Mouse (Mus musculus): Measurements from ENCODE around the gene Sfxn3.

- TF ChIP-seq CTCF (IDR thresholded peaks at IDR 0.05; ENCODE audit: borderline replicate concordance, insufficient read depth, low read depth, low read length) (no peak), POLR2A (IDR thresholded peaks at IDR 0.05; ENCODE audit: borderline replicate concordance, insufficient read depth, low read length) (no peak)
These were observed 786 bp downstream of the Sfxn3 start for GRCm38 (mm10) chr19:45047935-45048643.
